Mouse (Mus musculus) ES-CJ7 (cell line): Measurements from ENCODE around the gene Dlst.

Source experiments
- DNase-seq: peaks from one replicate; pipeline ENCODE4 v3.0.0; 2011; ENCODE audit warnings: low read depth, low spot score

Dlst gene

GRCm38 (mm10) chr12:85181475-85182344 is 71.1 kb downstream of the Dlst start:
- no peak for DNase-seq

- no peak for DNase-seq
Measured at GRCm38 (mm10) chr12:85182345-85182643, 71.7 kb downstream of the Dlst start.

- no peak for DNase-seq
Measured at GRCm38 (mm10) chr12:85182898-85183297, 72.3 kb downstream of the Dlst start.

GRCm38 (mm10) chr12:85184118-85184517 is 73.5 kb downstream of the Dlst start:
- DNase-seq, result no peak
